Mouse (Mus musculus): ENCODE results near the gene Slc7a15.
"Not testable (repeated sequence)": the region's sequence is repeated elsewhere in the genome, so short reads cannot be mapped to it uniquely, and the experiment has no call there.

Slc7a15 gene

GRCm38 (mm10) chr12:8598966-8599365 is at the start of gene Slc7a15:
Gene Slc7a15, minus strand, starts transcription at chr12:8599066.
- DNase-seq (ENCODE audit: low read depth, low spot score) = not testable (repeated sequence)

- DNase-seq (ENCODE audit: low read depth, low spot score) = not testable (repeated sequence)
These were observed 49.3 kb upstream of the Slc7a15 start for GRCm38 (mm10) chr12:8648211-8648610.

- DNase-seq (ENCODE audit: low read depth, low spot score) = no peak
These were observed 42.5 kb upstream of the Slc7a15 start for GRCm38 (mm10) chr12:8641425-8641735.

GRCm38 (mm10) chr12:8640711-8641424 is 42.0 kb upstream of the Slc7a15 start:
- DNase-seq (ENCODE audit: low read depth, low spot score) = peak; percentile 92

GRCm38 (mm10) chr12:8640186-8640585 is 41.3 kb upstream of the Slc7a15 start:
- DNase-seq (ENCODE audit: low read depth, low spot score) = not testable (repeated sequence)

- peak; percentile 43 for DNase-seq (ENCODE audit: low read depth, low spot score)
These were observed 39.7 kb upstream of the Slc7a15 start for GRCm38 (mm10) chr12:8638411-8639087.

GRCm38 (mm10) chr12:8636945-8637344 is 38.1 kb upstream of the Slc7a15 start:
- DNase-seq (ENCODE audit: low read depth, low spot score) = no peak

GRCm38 (mm10) chr12:8635546-8635945 is 36.7 kb upstream of the Slc7a15 start:
- no peak for DNase-seq (ENCODE audit: low read depth, low spot score)

- DNase-seq (ENCODE audit: low read depth, low spot score) = no peak
These were observed 35.4 kb upstream of the Slc7a15 start for GRCm38 (mm10) chr12:8634306-8634705.

- no peak for DNase-seq (ENCODE audit: low read depth, low spot score)
These were observed 34.0 kb upstream of the Slc7a15 start for GRCm38 (mm10) chr12:8632737-8633365.

- DNase-seq (ENCODE audit: low read depth, low spot score) = no peak
These were observed 32.8 kb upstream of the Slc7a15 start for GRCm38 (mm10) chr12:8631691-8632090.

- no peak for DNase-seq (ENCODE audit: low read depth, low spot score)
These were observed 30.7 kb upstream of the Slc7a15 start for GRCm38 (mm10) chr12:8629537-8629936.

GRCm38 (mm10) chr12:8620678-8621018 is 21.8 kb upstream of the Slc7a15 start:
- DNase-seq (ENCODE audit: low read depth, low spot score) = no peak

GRCm38 (mm10) chr12:8619827-8620677 is 21.2 kb upstream of the Slc7a15 start:
- DNase-seq (ENCODE audit: low read depth, low spot score) = no peak

- DNase-seq (ENCODE audit: low read depth, low spot score) = no peak
These were observed 19.4 kb upstream of the Slc7a15 start for GRCm38 (mm10) chr12:8618271-8618670.

- DNase-seq (ENCODE audit: low read depth, low spot score) = no peak
These were observed 10.2 kb upstream of the Slc7a15 start for GRCm38 (mm10) chr12:8609070-8609469.

- DNase-seq (ENCODE audit: low read depth, low spot score) = no peak
These were observed 3.3 kb downstream of the Slc7a15 start for GRCm38 (mm10) chr12:8595611-8596010.

- DNase-seq (ENCODE audit: low read depth, low spot score) = not testable (repeated sequence)
These were observed 7.5 kb downstream of the Slc7a15 start for GRCm38 (mm10) chr12:8591326-8591725.

GRCm38 (mm10) chr12:8573405-8573804 is 25.5 kb downstream of the Slc7a15 start:
- DNase-seq (ENCODE audit: low read depth, low spot score) = no peak

GRCm38 (mm10) chr12:8571903-8572341 is 26.9 kb downstream of the Slc7a15 start:
- DNase-seq (ENCODE audit: low read depth, low spot score) = not testable (repeated sequence)

GRCm38 (mm10) chr12:8571287-8571902 is 27.5 kb downstream of the Slc7a15 start:
- not testable (repeated sequence) for DNase-seq (ENCODE audit: low read depth, low spot score)

All from telencephalon, adult 2 months (tissue).